Mouse (Mus musculus) kidney, embryonic 14.5 days (tissue): Measurements from ENCODE around the gene Fam129a. TPM values are rescaled to one million over a fixed set of nuclear protein-coding genes. Genes with fewer than 3 reads are reported as not detected.

Experiments used
- ATAC-seq: fragments of 200-750 bp; cut with Nextera tagmentation; 2 replicates; pipeline ENCODE4 v1.8.0; 2017; ENCODE audit warnings: moderate number of reproducible peaks, mild to moderate bottlenecking, moderate TSS enrichment, moderate library complexity; ENCODE audit not compliant: low FRiP score, low TSS enrichment
- H3K27ac ChIP-seq: fragments of 300-500 bp; sonication (generic); 2 replicates; pipeline ENCODE4 v1.5.1; 2014; ENCODE audit warnings: low read depth, mild to moderate bottlenecking, low read length, moderate library complexity, mixed read lengths
- H3K27me3 ChIP-seq: fragments of 300-500 bp; sonication (generic); 2 replicates; pipeline ENCODE4 v1.6.1; 2014; ENCODE audit warnings: mild to moderate bottlenecking, low read length; ENCODE audit not compliant: control insufficient read depth, insufficient read depth
- H3K36me3 ChIP-seq: fragments of 300-500 bp; sonication (generic); 2 replicates; pipeline ENCODE4 v1.6.1; 2014; ENCODE audit warnings: low read length, mixed read lengths; ENCODE audit not compliant: control insufficient read depth, insufficient read depth
- H3K4me1 ChIP-seq: fragments of 300-500 bp; sonication (generic); 2 replicates; pipeline ENCODE4 v1.6.1; 2014; ENCODE audit warnings: low read length, mixed read lengths; ENCODE audit not compliant: control insufficient read depth, insufficient read depth
- H3K4me2 ChIP-seq: fragments of 300-500 bp; sonication (generic); replicated peaks from 2 replicates; pipeline ENCODE4 v1.6.1; 2014; ENCODE audit warnings: low read depth, mild to moderate bottlenecking, low read length
- H3K4me3 ChIP-seq: fragments of 300-500 bp; sonication (generic); 2 replicates; pipeline ENCODE4 v1.5.1; 2014; ENCODE audit warnings: mild to moderate bottlenecking, low read length
- H3K9ac ChIP-seq: fragments of 300-500 bp; sonication (generic); 2 replicates; pipeline ENCODE4 v1.6.1; 2014; ENCODE audit warnings: low read depth, mild to moderate bottlenecking, low read length, moderate library complexity
- H3K9me3 ChIP-seq: fragments of 300-500 bp; sonication (generic); 2 replicates; pipeline ENCODE4 v1.6.1; 2016; ENCODE audit warnings: low read length; ENCODE audit not compliant: control insufficient read depth
- WGBS: fragments of 180-500 bp; shearing (Covaris S2); extraction: QIAGEN DNeasy Blood & Tissue Kit; methylation state at CpG from one replicate; pipeline ENCODE4 v1.1.7; 2014; 5-methylcytosine and 5-hydroxymethylcytosine counted together
- polyA plus RNA-seq: library from polyadenylated mRNA; unstranded; fragments of >200 nt; fragmentation: Nextera tagmentation; extraction: Ambion mirVana; gene quantifications from 2 replicates; pipeline ENCODE4 v1.2.1, GENCODE M21; 2014

Fam129a gene
- polyA plus RNA-seq, 1 experiment from 2014 or later: 5.9 TPM

DNA sequence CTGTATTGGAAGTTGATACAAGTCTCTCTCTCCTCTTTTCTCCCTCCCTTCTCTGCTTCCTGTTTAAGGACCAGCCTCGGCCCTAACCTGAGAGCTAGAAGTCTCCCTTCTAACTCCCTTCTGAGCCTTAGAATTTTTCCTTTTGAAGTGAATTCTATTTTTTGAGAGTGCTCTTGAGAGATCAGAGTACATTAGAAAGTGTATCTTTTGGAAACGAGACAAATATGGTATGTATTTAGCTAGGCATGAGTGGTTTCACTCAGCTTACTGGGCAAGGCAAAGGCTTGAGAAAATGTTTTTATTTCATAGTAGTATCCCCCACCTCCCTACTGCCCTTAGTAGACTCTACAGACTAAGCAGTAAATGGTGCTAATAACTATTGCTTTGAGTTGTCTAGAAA is 188.0 kb downstream of the Fam129a start:
- no peak for ATAC-seq
- Histone ChIP-seq H3K27ac (no peak overlapping the region), H3K27me3 (no peaks in the 10 kb centered on the region), H3K36me3 (peaks cover 12% of the 10 kb centered on the region; the same call in 1 of the 2 replicates), H3K4me3 (no peak overlapping the region), H3K4me1 (peaks cover 9% of the 10 kb centered on the region; the same call in 1 of the 2 replicates), H3K9ac (no peak overlapping the region), H3K4me2 (no peak overlapping the region), H3K9me3 (no peaks in the 10 kb centered on the region)
- 54% methylated on average over 2 of the region's 2 CpGs for WGBS

DNA sequence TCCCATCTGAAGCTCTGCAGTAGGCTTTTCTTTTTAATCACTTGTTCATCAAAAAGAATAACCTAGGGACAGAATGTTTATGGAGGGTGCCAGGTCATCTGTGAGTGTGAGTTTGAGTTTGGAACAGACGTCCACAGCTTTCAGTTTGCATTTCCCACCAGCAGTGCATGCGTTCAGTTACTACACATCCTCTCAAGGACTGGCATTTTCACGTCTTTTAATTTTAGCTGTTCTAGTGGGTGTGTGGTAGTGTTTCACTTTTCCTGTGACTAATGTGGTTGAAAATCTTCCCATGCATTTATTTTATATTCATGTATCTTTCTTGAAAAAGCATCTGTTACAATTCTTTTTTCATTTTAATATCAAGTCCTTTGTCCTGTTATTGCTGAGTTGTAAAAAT is 193.2 kb downstream of the Fam129a start:
- H3K27ac ChIP-seq: no peak overlapping the region
- WGBS: 71% methylated on average over 3 of the region's 3 CpGs
- H3K36me3 ChIP-seq: peaks cover 14% of the 10 kb centered on the region
- no peaks in the 10 kb centered on the region for H3K27me3 ChIP-seq
- no peak for ATAC-seq
- no peaks in the 10 kb centered on the region for H3K4me1 ChIP-seq
- H3K4me3 ChIP-seq: no peak overlapping the region
- no peak overlapping the region for H3K9ac ChIP-seq
- no peaks in the 10 kb centered on the region for H3K9me3 ChIP-seq
- no peak overlapping the region for H3K4me2 ChIP-seq

DNA sequence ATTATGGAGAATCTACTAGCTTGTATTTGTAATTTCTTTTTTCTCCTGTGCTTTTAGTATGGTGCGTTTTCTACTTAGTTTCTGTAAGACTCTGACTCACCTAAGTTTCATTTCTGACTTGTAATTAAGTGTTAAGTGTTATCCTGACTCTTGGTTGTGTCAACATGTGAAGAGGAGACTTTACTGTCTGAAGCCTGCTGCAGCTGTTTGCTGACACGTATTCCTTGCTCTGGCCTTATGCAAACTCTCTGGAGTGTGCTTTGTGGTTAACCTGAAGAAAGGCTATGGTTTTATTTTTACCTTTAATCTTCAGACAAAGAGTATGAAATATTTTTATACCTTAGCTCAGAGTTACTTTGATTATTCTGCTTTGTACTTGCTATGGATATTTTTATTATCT is 195.2 kb downstream of the Fam129a start:
- H3K27ac ChIP-seq: no peak overlapping the region
- no peak overlapping the region for H3K9ac ChIP-seq
- 86% methylated on average over 2 of the region's 2 CpGs for WGBS
- H3K36me3 ChIP-seq: peaks cover 15% of the 10 kb centered on the region
- H3K9me3 ChIP-seq: no peaks in the 10 kb centered on the region
- H3K4me3 ChIP-seq: no peak overlapping the region
- H3K27me3 ChIP-seq: no peaks in the 10 kb centered on the region
- no peak overlapping the region for H3K4me2 ChIP-seq
- ATAC-seq: no peak
- no peaks in the 10 kb centered on the region for H3K4me1 ChIP-seq

DNA sequence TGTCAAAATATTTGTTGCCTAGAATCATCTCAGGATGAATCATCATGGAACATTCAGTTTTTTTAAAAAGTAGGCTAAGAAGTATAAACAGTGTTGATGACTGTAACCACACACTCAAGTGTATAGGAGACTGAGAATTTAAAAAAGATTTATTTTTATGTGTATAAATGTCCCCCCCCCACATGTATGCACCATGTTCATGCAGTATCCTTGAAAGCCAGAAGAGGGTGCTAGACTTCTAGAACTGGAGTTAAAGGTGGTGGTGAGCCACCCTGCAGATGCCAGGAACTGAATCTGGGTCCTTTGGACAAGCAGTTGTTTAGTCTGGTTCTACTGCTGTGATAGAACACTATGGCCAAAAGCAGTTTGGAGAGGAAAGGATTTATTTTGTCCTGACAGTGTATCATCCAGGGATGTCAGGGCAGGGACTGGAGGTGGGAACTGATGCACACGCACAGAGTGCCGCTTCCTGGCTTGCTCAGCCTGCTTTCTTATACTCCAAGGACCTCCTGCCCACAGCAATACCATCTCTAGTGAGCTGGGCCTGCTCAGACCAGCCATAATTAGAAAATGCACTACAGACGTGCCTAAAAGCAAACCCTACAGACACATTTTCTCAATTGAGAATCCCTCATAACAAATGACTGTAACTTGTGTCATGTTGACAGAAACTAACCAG is 196.1 kb downstream of the Fam129a start:
- H3K4me3 ChIP-seq: no peak overlapping the region
- WGBS: 59% methylated on average over 3 of the region's 3 CpGs

DNA sequence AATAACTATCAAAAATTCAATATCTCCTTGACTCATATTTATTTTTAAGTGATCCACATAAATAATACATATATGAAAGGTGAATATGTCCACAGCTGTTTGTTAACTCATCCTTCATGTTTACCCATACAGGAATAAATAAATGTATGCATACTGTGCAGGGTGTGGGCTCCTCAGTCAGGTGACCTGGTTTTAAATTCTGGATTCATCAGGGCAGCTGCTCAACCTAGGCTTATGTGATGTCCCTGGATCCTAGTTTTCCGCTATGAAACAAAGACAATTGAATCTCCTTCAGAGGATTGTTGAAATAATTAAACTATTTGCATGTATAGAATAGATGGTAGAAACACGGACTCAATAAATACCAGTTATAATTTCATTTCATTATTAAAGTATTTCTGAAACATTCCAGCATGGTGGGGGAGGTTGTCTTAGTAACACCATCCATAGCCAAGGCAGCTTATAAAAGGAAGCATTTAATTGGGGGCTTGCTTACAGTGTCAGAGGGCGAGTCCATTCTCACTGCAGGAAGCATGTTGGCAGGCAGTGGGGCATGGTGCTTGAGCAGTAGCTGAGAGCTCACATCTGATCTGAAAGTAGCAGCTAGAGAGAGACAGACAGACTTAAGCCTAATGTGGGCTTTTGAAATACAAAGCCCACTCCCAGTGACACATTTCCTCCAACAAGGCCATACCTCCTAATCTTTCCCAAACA is 198.4 kb downstream of the Fam129a start:
- no peak overlapping the region for H3K27ac ChIP-seq
- H3K9ac ChIP-seq: no peak overlapping the region
- H3K4me3 ChIP-seq: no peak overlapping the region
- 84% methylated on average over 3 of the region's 3 CpGs for WGBS
- H3K4me1 ChIP-seq: no peaks in the 10 kb centered on the region
- no peaks in the 10 kb centered on the region for H3K9me3 ChIP-seq
- no peaks in the 10 kb centered on the region for H3K27me3 ChIP-seq
- ATAC-seq: no peak
- peaks cover 14% of the 10 kb centered on the region for H3K36me3 ChIP-seq
- no peak overlapping the region for H3K4me2 ChIP-seq

More for the DNA sequence above, 196.1 kb downstream of the Fam129a start:
- Histone ChIP-seq H3K36me3 (peaks cover 11% of the 10 kb centered on the region), H3K9me3 (no peaks in the 10 kb centered on the region), H3K27ac (no peak overlapping the region), H3K9ac (no peak overlapping the region), H3K27me3 (no peaks in the 10 kb centered on the region), H3K4me2 (no peak overlapping the region), H3K4me1 (no peaks in the 10 kb centered on the region)
- ATAC-seq: no peak

Other genes starting within 250 kb of the Fam129a start
- gene Ivns1abp, start 226.7 kb upstream of the Fam129a start, polyA plus RNA-seq: 208 and 414 TPM in 2 replicates
- 27.6 and 27.9 TPM in 2 replicates for gene Swt1, start 142.7 kb upstream of the Fam129a start, polyA plus RNA-seq
- gene Trmt1l, start 142.6 kb upstream of the Fam129a start, polyA plus RNA-seq: 41.7 and 48.0 TPM in 2 replicates
- gene Rnf2, start 70.2 kb upstream of the Fam129a start, polyA plus RNA-seq: 82.7 and 105 TPM in 2 replicates
- 9.1 and 21.7 TPM in 2 replicates for gene Edem3, start 184.2 kb downstream of the Fam129a start, polyA plus RNA-seq